Mouse (Mus musculus) forebrain, embryonic 12.5 days (tissue): Measurements from ENCODE around the gene Abca4. TPM values are rescaled to one million over a fixed set of nuclear protein-coding genes. Genes with fewer than 3 reads are reported as not detected.

Experiments used
- ATAC-seq: fragments of 200-750 bp; cut with Nextera tagmentation; 2 replicates; pipeline ENCODE4 v1.8.0; 2017; ENCODE audit warnings: moderate TSS enrichment; ENCODE audit not compliant: low FRiP score
- H3K27ac ChIP-seq: fragments of 300-500 bp; sonication (generic); 2 replicates; pipeline ENCODE4 v1.5.1; 2016; ENCODE audit warnings: mild to moderate bottlenecking
- H3K27me3 ChIP-seq: fragments of 300-500 bp; sonication (generic); 2 replicates; pipeline ENCODE4 v1.6.1; 2016; ENCODE audit warnings: mild to moderate bottlenecking
- H3K36me3 ChIP-seq: fragments of 300-500 bp; sonication (generic); replicated peaks from 2 replicates; pipeline ENCODE4 v1.6.1; 2016; ENCODE audit warnings: mild to moderate bottlenecking
- H3K4me1 ChIP-seq: fragments of 300-500 bp; sonication (generic); 2 replicates; pipeline ENCODE4 v1.6.1; 2016
- H3K4me2 ChIP-seq: fragments of 300-500 bp; sonication (generic); 2 replicates; pipeline ENCODE4 v1.6.1; 2016; ENCODE audit warnings: mild to moderate bottlenecking, moderate library complexity
- H3K4me3 ChIP-seq: fragments of 300-500 bp; sonication (generic); replicated peaks from 2 replicates; pipeline ENCODE4 v1.5.1; 2016; ENCODE audit warnings: mild to moderate bottlenecking
- H3K9ac ChIP-seq: fragments of 300-500 bp; sonication (generic); 2 replicates; pipeline ENCODE4 v1.6.1; 2016; ENCODE audit warnings: mild to moderate bottlenecking
- H3K9me3 ChIP-seq: fragments of 300-500 bp; sonication (generic); 2 replicates; pipeline ENCODE4 v1.6.1; 2016
- WGBS: fragments of 180-500 bp; shearing (Covaris S2); methylation state at CpG from one replicate; pipeline ENCODE4 v1.1.7; 2016; 5-methylcytosine and 5-hydroxymethylcytosine counted together
- polyA plus RNA-seq: library from polyadenylated mRNA; unstranded; fragments of >200 nt; fragmentation: Nextera tagmentation; extraction: Ambion mirVana; gene quantifications from 2 replicates; pipeline ENCODE4 v1.2.1, GENCODE M21; 2016

The Abca4 gene
- polyA plus RNA-seq, 1 experiment from 2014 or later, result 1.1 TPM

- no peak for ATAC-seq
- H3K4me2 ChIP-seq, result no peak overlapping the region
- no peak overlapping the region for H3K27ac ChIP-seq
- no peak overlapping the region for H3K4me3 ChIP-seq
- no peaks in the 10 kb centered on the region for H3K4me1 ChIP-seq
- H3K27me3 ChIP-seq, result peaks cover 23% of the 10 kb centered on the region
- no peaks in the 10 kb centered on the region for H3K36me3 ChIP-seq
- no peak overlapping the region for H3K9ac ChIP-seq
- H3K9me3 ChIP-seq, result 0 out of 2 replicates have a peak, but pooled peaks cover 6% of the 10 kb centered on the region
- WGBS, result 63% methylated on average over 9 of the region's 9 CpGs
Observed at GRCm38 (mm10) chr3:122033248-122033837, 10.9 kb upstream of the Abca4 start.

GRCm38 (mm10) chr3:122034240-122034639, 10.0 kb upstream of the Abca4 start:
- 82% methylated on average over 5 of the region's 5 CpGs for WGBS
- no peak overlapping the region for H3K4me3 ChIP-seq
- no peak overlapping the region for H3K4me2 ChIP-seq
- no peaks in the 10 kb centered on the region for H3K4me1 ChIP-seq
- no peak for ATAC-seq
- H3K27me3 ChIP-seq, result peaks cover 26% of the 10 kb centered on the region
- no peak overlapping the region for H3K9ac ChIP-seq
- H3K36me3 ChIP-seq, result no peaks in the 10 kb centered on the region
- H3K9me3 ChIP-seq, result 0 out of 2 replicates have a peak, but pooled peaks cover 6% of the 10 kb centered on the region
- H3K27ac ChIP-seq, result no peak overlapping the region

- Histone ChIP-seq H3K4me3 (no peak overlapping the region), H3K9me3 (0 out of 2 replicates have a peak, but pooled peaks cover 6% of the 10 kb centered on the region), H3K4me1 (no peaks in the 10 kb centered on the region), H3K27me3 (peaks cover 32% of the 10 kb centered on the region), H3K9ac (no peak overlapping the region), H3K4me2 (no peak overlapping the region), H3K36me3 (no peaks in the 10 kb centered on the region), H3K27ac (no peak overlapping the region)
- no peak for ATAC-seq
- 56% methylated on average over 3 of the region's 3 CpGs for WGBS
Observed at GRCm38 (mm10) chr3:122035092-122035491, 9.2 kb upstream of the Abca4 start.

GRCm38 (mm10) chr3:122040522-122040921, 3.7 kb upstream of the Abca4 start:
- Histone ChIP-seq H3K27me3 (peaks cover 70% of the 10 kb centered on the region), H3K36me3 (no peaks in the 10 kb centered on the region), H3K9me3 (0 out of 2 replicates have a peak, but pooled peaks cover 6% of the 10 kb centered on the region), H3K27ac (no peak overlapping the region), H3K4me2 (no peak overlapping the region), H3K4me1 (peaks cover 29% of the 10 kb centered on the region), H3K4me3 (no peak overlapping the region), H3K9ac (no peak overlapping the region)
- WGBS, result 79% methylated on average over 6 of the region's 6 CpGs
- no peak for ATAC-seq

- peak overlapping the region; percentile 48; the same call in 1 of the 2 replicates for H3K4me2 ChIP-seq
- H3K27ac ChIP-seq, result no peak overlapping the region
- no peak for ATAC-seq
- peaks cover 84% of the 10 kb centered on the region for H3K27me3 ChIP-seq
- peaks cover 51% of the 10 kb centered on the region for H3K4me1 ChIP-seq
- WGBS, result 14% methylated on average over 8 of the region's 8 CpGs
- no peaks in the 10 kb centered on the region for H3K36me3 ChIP-seq
- no peak overlapping the region for H3K4me3 ChIP-seq
- H3K9me3 ChIP-seq, result no peaks in the 10 kb centered on the region
- H3K9ac ChIP-seq, result no peak overlapping the region
Observed at GRCm38 (mm10) chr3:122043102-122043501, 1.1 kb upstream of the Abca4 start.

GRCm38 (mm10) chr3:122046187-122046620, 2.0 kb downstream of the Abca4 start:
- H3K4me2 ChIP-seq, result peak overlapping the region; percentile 29

GRCm38 (mm10) chr3:122047402-122047801, 3.2 kb downstream of the Abca4 start:
- H3K4me3 ChIP-seq, result no peak overlapping the region
- 46% methylated on average over 7 of the region's 7 CpGs for WGBS
- no peak for ATAC-seq
- peaks cover 60% of the 10 kb centered on the region for H3K4me1 ChIP-seq
- no peak overlapping the region for H3K27ac ChIP-seq
- H3K36me3 ChIP-seq, result no peaks in the 10 kb centered on the region
- H3K9ac ChIP-seq, result no peak overlapping the region
- H3K4me2 ChIP-seq, result no peak overlapping the region
- H3K27me3 ChIP-seq, result peaks cover 93% of the 10 kb centered on the region
- no peaks in the 10 kb centered on the region for H3K9me3 ChIP-seq

More at GRCm38 (mm10) chr3:122046187-122046620, 2.0 kb downstream of the Abca4 start:
- Histone ChIP-seq H3K27ac (no peak overlapping the region), H3K9me3 (no peaks in the 10 kb centered on the region), H3K9ac (no peak overlapping the region), H3K27me3 (peaks cover 92% of the 10 kb centered on the region), H3K36me3 (no peaks in the 10 kb centered on the region), H3K4me3 (no peak overlapping the region), H3K4me1 (peaks cover 60% of the 10 kb centered on the region)
- ATAC-seq, result peak; percentile 56; the same call in 1 of the 2 replicates
- WGBS, result 3% methylated on average over 10 of the region's 10 CpGs

- peaks cover 90% of the 10 kb centered on the region for H3K27me3 ChIP-seq
- 15% methylated on average over 17 of the region's 17 CpGs for WGBS
Observed at GRCm38 (mm10) chr3:122047921-122048861, 3.9 kb downstream of the Abca4 start.

GRCm38 (mm10) chr3:122049158-122049557, 4.9 kb downstream of the Abca4 start:
- no peak overlapping the region for H3K9ac ChIP-seq
- no peak overlapping the region for H3K4me2 ChIP-seq
- no peak for ATAC-seq
- H3K4me3 ChIP-seq, result no peak overlapping the region
- H3K27ac ChIP-seq, result no peak overlapping the region
- 45% methylated on average over 6 of the region's 6 CpGs for WGBS
- peaks cover 45% of the 10 kb centered on the region for H3K4me1 ChIP-seq
- no peaks in the 10 kb centered on the region for H3K36me3 ChIP-seq
- peaks cover 88% of the 10 kb centered on the region for H3K27me3 ChIP-seq
- H3K9me3 ChIP-seq, result no peaks in the 10 kb centered on the region

More at GRCm38 (mm10) chr3:122047921-122048861, 3.9 kb downstream of the Abca4 start:
- Histone ChIP-seq H3K4me2 (peak overlapping the region; percentile 26), H3K4me1 (peaks cover 55% of the 10 kb centered on the region), H3K27ac (0 out of 2 replicates have a peak overlapping the region, but pooled peaks have one; percentile 43), H3K36me3 (no peaks in the 10 kb centered on the region), H3K4me3 (no peak overlapping the region), H3K9ac (no peak overlapping the region; the same call in 1 of the 2 replicates), H3K9me3 (no peaks in the 10 kb centered on the region)
- ATAC-seq, result peak; percentile 28; the same call in 1 of the 2 replicates

GRCm38 (mm10) chr3:122058439-122059198, 14.4 kb downstream of the Abca4 start:
- 68% methylated on average over 9 of the region's 9 CpGs for WGBS
- H3K27me3 ChIP-seq, result peaks cover 29% of the 10 kb centered on the region
- H3K9me3 ChIP-seq, result no peaks in the 10 kb centered on the region
- no peak overlapping the region for H3K4me3 ChIP-seq
- H3K36me3 ChIP-seq, result no peaks in the 10 kb centered on the region
- H3K27ac ChIP-seq, result no peak overlapping the region
- ATAC-seq, result no peak
- H3K4me1 ChIP-seq, result peaks cover 5% of the 10 kb centered on the region; the same call in 1 of the 2 replicates
- no peak overlapping the region for H3K9ac ChIP-seq
- no peak overlapping the region for H3K4me2 ChIP-seq

- H3K4me1 ChIP-seq, result no peaks in the 10 kb centered on the region
- no peaks in the 10 kb centered on the region for H3K36me3 ChIP-seq
- no peak overlapping the region for H3K9ac ChIP-seq
- WGBS, result 89% methylated on average over 10 of the region's 10 CpGs
- H3K27me3 ChIP-seq, result peaks cover 9% of the 10 kb centered on the region
- no peak overlapping the region for H3K4me3 ChIP-seq
- no peak overlapping the region for H3K27ac ChIP-seq
- ATAC-seq, result no peak
- H3K9me3 ChIP-seq, result no peaks in the 10 kb centered on the region
- H3K4me2 ChIP-seq, result no peak overlapping the region
Observed at GRCm38 (mm10) chr3:122062586-122062985, 18.3 kb downstream of the Abca4 start.
